Mouse (Mus musculus) liver, postnatal 0 days (tissue): Measurements from ENCODE around the gene Drosha.

ENCODE experiments used
- CTCF ChIP-seq: sonication (generic); IDR thresholded peaks from 2 replicates; pipeline ENCODE4 v1.5.1; 2016; ENCODE audit warnings: antibody characterized with exemption, low read depth
- EP300 ChIP-seq: IDR thresholded peaks from 2 replicates; pipeline ENCODE4 v1.6.1; 2016; ENCODE audit warnings: antibody characterized with exemption, low read depth, mild to moderate bottlenecking

- no peak for TF ChIP-seq CTCF
- no peak for TF ChIP-seq EP300
These were observed 28.9 kb downstream of the Drosha start for GRCm38 (mm10) chr15:12853471-12853870.
